Mouse (Mus musculus) liver, embryonic 14.5 days (tissue): ENCODE results near the gene Il22ra2. TPM values are rescaled to one million over a fixed set of nuclear protein-coding genes. Genes with fewer than 3 reads are reported as not detected.

Source experiments
- ATAC-seq: fragments of 200-750 bp; cut with Nextera tagmentation; 2 replicates; pipeline ENCODE4 v1.8.0; 2017; ENCODE audit warnings: moderate number of reproducible peaks, mild to moderate bottlenecking, moderate library complexity; ENCODE audit not compliant: insufficient read depth
- DNase-seq, 3 experiments: peaks; one replicate each; pipeline ENCODE4 v3.0.0-alpha.2; 2012 to 2013; ENCODE audit warnings: low read depth in 3 of 3, low spot score in 3 of 3
- H3K27ac ChIP-seq: fragments of 300-500 bp; sonication (generic); 2 replicates; pipeline ENCODE4 v1.5.1; 2014; ENCODE audit warnings: moderate library complexity, mild to moderate bottlenecking, control low read depth, inconsistent platforms
- H3K27me3 ChIP-seq: fragments of 300-500 bp; sonication (generic); 2 replicates; pipeline ENCODE4 v1.6.1; 2014; ENCODE audit warnings: mild to moderate bottlenecking, low read length, moderate library complexity; ENCODE audit not compliant: control insufficient read depth, insufficient read depth
- H3K36me3 ChIP-seq: fragments of 300-500 bp; sonication (generic); replicated peaks from 2 replicates; pipeline ENCODE4 v1.6.1; 2014; ENCODE audit warnings: low read depth; ENCODE audit not compliant: control insufficient read depth, insufficient read depth
- H3K4me1 ChIP-seq, 2 experiments: fragments of 200-500 bp in 1 of 2; fragments of 300-500 bp in 1 of 2; sonication (generic) in 1 of 2; replicated peaks; 2 replicates each; pipeline ENCODE4 v1.6.1; 2012 to 2014; ENCODE audit warnings: antibody characterized with exemption in 1 of 2, inconsistent platforms in 1 of 2, low read length in 1 of 2; ENCODE audit not compliant: control insufficient read depth in 2 of 2, insufficient read depth in 2 of 2
- H3K4me2 ChIP-seq: fragments of 300-500 bp; sonication (generic); 2 replicates; pipeline ENCODE4 v1.6.1; 2014; ENCODE audit warnings: low read depth, mild to moderate bottlenecking, control low read depth, moderate library complexity
- H3K4me3 ChIP-seq, 2 experiments: fragments of 200-500 bp in 1 of 2; fragments of 300-500 bp in 1 of 2; sonication (generic) in 1 of 2; 2 replicates each; pipeline ENCODE4 v1.5.1; 2012 to 2014; ENCODE audit warnings: low read depth in 2 of 2, low read length in 2 of 2, mild to moderate bottlenecking in 2 of 2, control low read depth in 1 of 2, inconsistent platforms in 1 of 2, moderate library complexity in 1 of 2; ENCODE audit not compliant: insufficient read depth in 1 of 2
- H3K9ac ChIP-seq: fragments of 300-500 bp; sonication (generic); replicated peaks from 2 replicates; pipeline ENCODE4 v1.6.1; 2014; ENCODE audit warnings: mild to moderate bottlenecking, control low read depth, moderate library complexity
- H3K9me3 ChIP-seq: fragments of 300-500 bp; sonication (generic); 2 replicates; pipeline ENCODE4 v1.6.1; 2016; ENCODE audit warnings: low read length, mixed read lengths; ENCODE audit not compliant: control insufficient read depth
- CTCF ChIP-seq: IDR thresholded peaks from 2 replicates; pipeline ENCODE4 v1.5.1; 2016; ENCODE audit warnings: antibody characterized with exemption, low read depth, control low read depth
- EP300 ChIP-seq: IDR thresholded peaks from 2 replicates; pipeline ENCODE4 v1.6.1; 2016; ENCODE audit warnings: antibody characterized with exemption, low read depth
- WGBS: fragments of 180-500 bp; shearing (Covaris S2); extraction: QIAGEN DNeasy Blood & Tissue Kit; methylation state at CpG from one replicate; pipeline ENCODE4 v1.1.7; 2014; ENCODE audit not compliant: insufficient replicate concordance; 5-methylcytosine and 5-hydroxymethylcytosine counted together
- polyA plus RNA-seq, 2 experiments: library from polyadenylated mRNA; depleted of rRNA in 1 of 2; stranded (reverse) in 1 of 2; unstranded in 1 of 2; fragments of >200 nt; fragmentation: Nextera tagmentation in 1 of 2; extraction: Ambion mirVana in 1 of 2; gene quantifications; 2 replicates each; pipeline versions ENCODE4 v1.2.1 to v1.2.3; 2012 to 2014

The Il22ra2 gene
- polyA plus RNA-seq, 2 experiments = 0.03 to 0.08 TPM

GRCm38 (mm10) chr10:19581844-19582582 lies 39.8 kb upstream of the Il22ra2 start:
- no peaks in the 10 kb centered on the region for H3K27me3 ChIP-seq
- no peaks in the 10 kb centered on the region for H3K9me3 ChIP-seq
- H3K4me2 ChIP-seq = no peak overlapping the region
- no peak for DNase-seq
- peak; percentile 50; the same call in 1 of the 2 replicates for ATAC-seq
- H3K27ac ChIP-seq = no peak overlapping the region
- WGBS = 16% methylated on average over 9 of the region's 9 CpGs
- TF ChIP-seq EP300 (no peak), CTCF (no peak)
- H3K4me1 ChIP-seq = peaks cover 21 to 43% of the 10 kb centered on the region in 2 experiments
- no peak overlapping the region for H3K9ac ChIP-seq
- no peaks in the 10 kb centered on the region for H3K36me3 ChIP-seq
- H3K4me3 ChIP-seq = no peak overlapping the region

- H3K4me2 ChIP-seq = peak overlapping the region; percentile 11; the same call in 1 of the 2 replicates
Observed at GRCm38 (mm10) chr10:19582806-19583430, 38.9 kb upstream of the Il22ra2 start.

GRCm38 (mm10) chr10:19584064-19584463 lies 37.7 kb upstream of the Il22ra2 start:
- H3K9me3 ChIP-seq = no peaks in the 10 kb centered on the region
- no peaks in the 10 kb centered on the region for H3K27me3 ChIP-seq
- no peak overlapping the region for H3K4me3 ChIP-seq
- H3K9ac ChIP-seq = no peak overlapping the region
- 25% methylated on average over 2 of the region's 2 CpGs for WGBS
- TF ChIP-seq EP300 (no peak), CTCF (no peak)
- no peaks in the 10 kb centered on the region for H3K36me3 ChIP-seq
- DNase-seq (no peak), ATAC-seq (no peak)
- peak overlapping the region; percentile 9 for H3K27ac ChIP-seq
- H3K4me2 ChIP-seq = 0 out of 2 replicates have a peak overlapping the region, but pooled peaks have one; percentile 19
- peaks cover 21 to 45% of the 10 kb centered on the region in 2 experiments for H3K4me1 ChIP-seq

More at GRCm38 (mm10) chr10:19582806-19583430, 38.9 kb upstream of the Il22ra2 start:
- Histone ChIP-seq H3K4me3 (no peak overlapping the region), H3K9ac (no peak overlapping the region; the same call in 1 of the 2 replicates), H3K27me3 (no peaks in the 10 kb centered on the region), H3K4me1 (peaks cover 21 to 48% of the 10 kb centered on the region in 2 experiments), H3K36me3 (no peaks in the 10 kb centered on the region), H3K27ac (peak overlapping the region; percentile 41), H3K9me3 (no peaks in the 10 kb centered on the region)
- no peak for DNase-seq
- TF ChIP-seq EP300 (peak; percentile 48; the same call in 1 of the 2 replicates), CTCF (no peak)
- 13% methylated on average over 7 of the region's 7 CpGs for WGBS
- ATAC-seq = peak; percentile 50; the same call in 1 of the 2 replicates

- no peak for DNase-seq
- no peak overlapping the region for H3K9ac ChIP-seq
- peak; percentile 82 for TF ChIP-seq EP300
- no peak for TF ChIP-seq CTCF
- no peak for ATAC-seq
- no peak overlapping the region for H3K27ac ChIP-seq
- no peak overlapping the region for H3K4me2 ChIP-seq
- 12% methylated on average over 1 of the region's 1 CpGs for WGBS
- peaks cover 21 to 51% of the 10 kb centered on the region in 2 experiments for H3K4me1 ChIP-seq
- H3K9me3 ChIP-seq = no peaks in the 10 kb centered on the region
- no peak overlapping the region for H3K4me3 ChIP-seq
- no peaks in the 10 kb centered on the region for H3K27me3 ChIP-seq
- H3K36me3 ChIP-seq = no peaks in the 10 kb centered on the region
Observed at GRCm38 (mm10) chr10:19584846-19585245, 37.0 kb upstream of the Il22ra2 start.

- Histone ChIP-seq H3K27ac (peak overlapping the region; percentile 33; the same call in 1 of the 2 replicates), H3K9ac (no peak overlapping the region), H3K27me3 (no peaks in the 10 kb centered on the region), H3K9me3 (no peaks in the 10 kb centered on the region), H3K4me3 (no peak overlapping the region), H3K4me2 (no peak overlapping the region), H3K4me1 (peaks cover 21 to 59% of the 10 kb centered on the region in 2 experiments), H3K36me3 (no peaks in the 10 kb centered on the region)
- ATAC-seq (peak; percentile 56; the same call in 1 of the 2 replicates), DNase-seq (no peak)
- TF ChIP-seq EP300 (peak; percentile 62), CTCF (no peak)
- 32% methylated on average over 5 of the region's 5 CpGs for WGBS
Observed at GRCm38 (mm10) chr10:19585860-19586259, 35.9 kb upstream of the Il22ra2 start.
